Mouse (Mus musculus) midbrain, embryonic 11.5 days (tissue): ENCODE data around the gene Atg101. TPM values are rescaled to one million over a fixed set of nuclear protein-coding genes. Genes with fewer than 3 reads are reported as not detected.
"Not testable (repeated sequence)": the region's sequence is repeated elsewhere in the genome, so short reads cannot be mapped to it uniquely, and the experiment has no call there.

Experiments
- ATAC-seq: fragments of 200-750 bp; cut with Nextera tagmentation; 2 replicates; pipeline ENCODE4 v1.8.0; 2017; ENCODE audit warnings: moderate TSS enrichment, moderate library complexity; ENCODE audit not compliant: low FRiP score
- DNase-seq: peaks from one replicate; pipeline ENCODE4 v3.0.0; 2015; ENCODE audit warnings: low spot score; ENCODE audit errors: missing footprints
- H3K27ac ChIP-seq: fragments of 300-500 bp; sonication (generic); 2 replicates; pipeline ENCODE4 v1.5.1; 2014; ENCODE audit warnings: low read depth, low read length
- H3K27me3 ChIP-seq: fragments of 300-500 bp; sonication (generic); 2 replicates; pipeline ENCODE4 v1.6.1; 2014; ENCODE audit warnings: mild to moderate bottlenecking, low read length, moderate library complexity, mixed read lengths; ENCODE audit not compliant: control insufficient read depth, insufficient read depth
- H3K36me3 ChIP-seq: fragments of 300-500 bp; sonication (generic); 2 replicates; pipeline ENCODE4 v1.6.1; 2014; ENCODE audit warnings: mild to moderate bottlenecking, low read length, moderate library complexity, mixed read lengths; ENCODE audit not compliant: control insufficient read depth, insufficient read depth
- H3K4me1 ChIP-seq: fragments of 300-500 bp; sonication (generic); 2 replicates; pipeline ENCODE4 v1.6.1; 2014; ENCODE audit warnings: low read length; ENCODE audit not compliant: control insufficient read depth, insufficient read depth
- H3K4me2 ChIP-seq: fragments of 300-500 bp; sonication (generic); 2 replicates; pipeline ENCODE4 v1.6.1; 2014; ENCODE audit warnings: mild to moderate bottlenecking, moderate library complexity
- H3K4me3 ChIP-seq: fragments of 300-500 bp; sonication (generic); 2 replicates; pipeline ENCODE4 v1.5.1; 2014; ENCODE audit warnings: low read depth, low read length
- H3K9ac ChIP-seq: fragments of 300-500 bp; sonication (generic); 2 replicates; pipeline ENCODE4 v1.6.1; 2014; ENCODE audit warnings: low read length
- H3K9me3 ChIP-seq: fragments of 300-500 bp; sonication (generic); 2 replicates; pipeline ENCODE4 v1.6.1; 2016; ENCODE audit warnings: low read length; ENCODE audit not compliant: control insufficient read depth
- WGBS: fragments of 180-500 bp; shearing (Covaris S2); extraction: QIAGEN DNeasy Blood & Tissue Kit; methylation state at CpG from one replicate; pipeline ENCODE4 v1.1.7; 2014; 5-methylcytosine and 5-hydroxymethylcytosine counted together
- polyA plus RNA-seq: library from polyadenylated mRNA; unstranded; fragments of >200 nt; fragmentation: Nextera tagmentation; extraction: Ambion mirVana; gene quantifications from 2 replicates; pipeline ENCODE4 v1.2.1, GENCODE M21; 2014

Atg101 gene
- polyA plus RNA-seq, 1 experiment from 2014 or later = 67.4 TPM

DNA sequence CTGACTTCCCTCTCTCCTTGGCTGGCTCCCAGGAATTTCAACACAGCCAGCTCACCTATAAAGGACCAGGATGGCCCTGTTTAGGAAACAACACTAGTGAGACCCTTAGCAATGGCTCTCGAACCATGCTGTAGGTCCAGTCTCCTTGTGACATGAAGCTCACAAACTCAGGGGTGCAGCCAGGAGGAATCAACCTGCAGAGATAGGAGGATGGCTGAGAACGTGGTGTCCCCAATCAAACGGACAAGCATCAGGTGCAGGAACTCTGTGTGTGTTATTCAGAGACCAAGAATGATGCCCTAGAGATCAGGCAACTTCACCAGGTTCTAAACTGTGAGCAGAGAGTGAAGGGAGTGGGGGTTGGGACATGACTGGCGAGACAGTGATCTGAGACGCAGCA lies 38.0 kb downstream of the Atg101 start:
- H3K27ac ChIP-seq = no peak overlapping the region
- H3K9ac ChIP-seq = no peak overlapping the region
- 82% methylated on average over 5 of the region's 5 CpGs for WGBS
- DNase-seq (peak; percentile 62), ATAC-seq (no peak)
- no peaks in the 10 kb centered on the region for H3K9me3 ChIP-seq
- H3K4me2 ChIP-seq = no peak overlapping the region
- no peaks in the 10 kb centered on the region for H3K27me3 ChIP-seq
- H3K4me3 ChIP-seq = no peak overlapping the region
- H3K36me3 ChIP-seq = no peaks in the 10 kb centered on the region
- no peaks in the 10 kb centered on the region for H3K4me1 ChIP-seq

DNA sequence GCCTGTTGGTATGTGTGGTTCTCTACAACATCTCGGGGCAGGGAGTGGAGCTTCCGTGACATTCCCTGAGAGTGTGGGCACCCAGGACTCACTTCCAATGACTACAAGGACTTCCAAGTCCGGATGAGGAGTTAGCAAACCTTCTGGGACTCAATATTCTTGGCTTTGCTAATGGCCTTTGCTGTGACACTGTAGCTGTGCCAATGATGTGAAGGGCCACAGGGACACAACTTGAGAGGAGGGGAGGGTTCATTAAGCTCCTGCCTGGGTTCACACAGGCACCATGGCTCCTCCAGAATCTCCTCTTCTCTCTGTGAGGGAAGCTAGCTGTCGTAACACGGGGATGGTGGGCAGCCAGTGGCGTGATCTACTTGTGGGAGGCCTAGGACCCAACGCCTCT lies 38.6 kb downstream of the Atg101 start:
- Histone ChIP-seq H3K27ac (no peak overlapping the region), H3K4me2 (no peak overlapping the region), H3K4me3 (no peak overlapping the region), H3K9me3 (no peaks in the 10 kb centered on the region), H3K4me1 (no peaks in the 10 kb centered on the region), H3K27me3 (no peaks in the 10 kb centered on the region), H3K36me3 (no peaks in the 10 kb centered on the region), H3K9ac (no peak overlapping the region)
- WGBS = 84% methylated on average over 7 of the region's 7 CpGs
- DNase-seq (no peak), ATAC-seq (no peak)

DNA sequence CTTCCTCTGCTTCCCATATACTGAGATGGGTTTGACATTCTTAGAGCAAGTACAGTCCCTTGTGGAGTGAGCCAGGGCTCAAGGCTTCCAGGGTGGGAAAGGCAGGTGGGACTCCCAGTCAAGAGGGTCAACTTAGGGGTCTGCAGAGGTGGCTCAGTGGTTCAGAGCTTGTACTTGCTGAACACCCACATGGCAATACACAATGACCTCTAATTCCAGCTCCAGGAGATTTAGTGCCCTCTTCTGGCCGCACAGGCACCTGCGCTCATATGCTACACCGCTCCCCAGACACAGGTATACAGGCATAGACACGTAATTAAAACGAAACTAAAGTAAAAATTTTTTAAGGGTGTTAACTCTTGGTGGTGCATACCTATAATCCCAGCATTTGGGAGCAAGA lies 39.4 kb downstream of the Atg101 start:
- no peaks in the 10 kb centered on the region for H3K4me1 ChIP-seq
- no peak overlapping the region for H3K4me3 ChIP-seq
- H3K9ac ChIP-seq = no peak overlapping the region
- H3K9me3 ChIP-seq = no peaks in the 10 kb centered on the region
- H3K27ac ChIP-seq = no peak overlapping the region
- WGBS = 92% methylated on average over 5 of the region's 5 CpGs
- ATAC-seq (no peak), DNase-seq (peak; percentile 74)
- no peak overlapping the region for H3K4me2 ChIP-seq
- no peaks in the 10 kb centered on the region for H3K27me3 ChIP-seq
- no peaks in the 10 kb centered on the region for H3K36me3 ChIP-seq

DNA sequence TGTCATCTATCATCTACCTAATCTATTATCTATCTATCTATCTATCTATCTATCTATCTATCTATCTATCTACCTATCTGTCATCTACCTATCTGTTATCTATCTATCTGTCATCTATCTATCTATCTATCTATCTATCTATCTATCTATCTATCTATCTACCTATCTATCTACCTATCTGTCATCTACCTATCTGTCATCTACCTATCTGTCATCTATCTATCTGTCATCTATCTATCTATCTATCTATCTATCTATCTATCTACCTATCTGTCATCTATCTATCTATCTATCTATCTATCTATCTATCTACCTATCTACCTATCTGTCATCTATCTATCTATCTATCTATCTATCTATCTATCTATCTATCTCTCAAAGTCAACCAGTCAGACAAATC lies 40.3 kb downstream of the Atg101 start:
- not testable (repeated sequence) for H3K27me3 ChIP-seq, DNase-seq, H3K4me1 ChIP-seq, H3K9ac ChIP-seq, H3K4me3 ChIP-seq, H3K27ac ChIP-seq, H3K36me3 ChIP-seq, ATAC-seq, H3K9me3 ChIP-seq, H3K4me2 ChIP-seq

DNA sequence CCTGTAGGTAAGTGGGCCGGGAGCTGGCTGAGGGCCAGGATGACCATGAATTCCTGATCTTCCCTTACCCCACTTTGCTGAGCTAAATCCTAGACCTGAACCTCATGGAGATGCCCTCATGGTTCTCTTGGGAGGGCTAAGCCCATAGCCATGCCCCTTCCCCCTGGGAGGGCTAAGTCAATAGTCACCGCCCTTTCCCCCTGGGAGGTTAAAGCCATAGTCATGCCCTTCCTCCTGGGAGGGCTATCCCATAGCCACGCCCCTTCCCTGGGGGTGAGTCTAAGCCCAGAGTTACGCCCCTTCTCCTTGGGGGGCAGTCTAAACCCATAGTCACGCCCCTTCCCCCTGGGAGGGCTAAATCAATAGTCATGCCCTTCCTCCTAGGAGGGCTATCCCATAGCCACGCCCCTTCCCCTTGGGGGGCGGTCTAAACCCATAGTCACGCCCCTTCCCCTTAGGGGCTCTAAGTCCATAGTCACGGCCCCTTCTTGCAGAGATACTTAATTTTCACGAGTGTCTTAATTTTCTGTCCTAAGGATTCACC lies 42.0 kb downstream of the Atg101 start:
- H3K4me2 ChIP-seq = no peak overlapping the region
- ATAC-seq (no peak), DNase-seq (no peak)
- H3K4me3 ChIP-seq = no peak overlapping the region
- no peak overlapping the region for H3K9ac ChIP-seq
- H3K27ac ChIP-seq = no peak overlapping the region
- no peaks in the 10 kb centered on the region for H3K9me3 ChIP-seq
- H3K27me3 ChIP-seq = no peaks in the 10 kb centered on the region
- no peaks in the 10 kb centered on the region for H3K4me1 ChIP-seq
- H3K36me3 ChIP-seq = no peaks in the 10 kb centered on the region
- 37% methylated on average over 10 of the region's 10 CpGs for WGBS

DNA sequence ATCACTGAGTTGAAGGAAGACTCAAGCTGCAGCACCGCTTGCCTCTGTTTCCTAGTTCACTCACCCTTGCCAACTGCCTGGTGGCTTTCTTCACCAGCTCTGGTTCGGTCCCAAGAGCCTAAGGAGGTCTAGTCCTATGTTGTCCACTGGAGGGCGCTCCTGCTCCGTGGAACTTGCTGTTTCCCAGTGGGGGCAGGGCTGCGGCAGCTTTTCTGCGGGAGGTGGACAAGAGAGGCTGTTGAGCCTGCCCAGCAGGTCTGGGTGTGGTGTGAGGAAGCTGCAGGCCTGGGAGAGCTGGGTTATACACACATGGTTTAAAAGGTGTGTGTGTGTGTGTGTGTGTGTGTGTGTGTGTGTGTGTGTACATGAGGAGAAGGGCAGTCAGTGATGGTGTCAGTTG lies 43.2 kb downstream of the Atg101 start:
- ATAC-seq (no peak; the same call in 1 of the 2 replicates), DNase-seq (peak; percentile 94)
- no peak overlapping the region for H3K4me3 ChIP-seq
- no peaks in the 10 kb centered on the region for H3K36me3 ChIP-seq
- H3K27ac ChIP-seq = no peak overlapping the region
- WGBS = 4% methylated on average over 6 of the region's 6 CpGs
- H3K4me1 ChIP-seq = no peaks in the 10 kb centered on the region
- no peak overlapping the region for H3K9ac ChIP-seq
- no peaks in the 10 kb centered on the region for H3K9me3 ChIP-seq
- no peaks in the 10 kb centered on the region for H3K27me3 ChIP-seq
- H3K4me2 ChIP-seq = no peak overlapping the region

DNA sequence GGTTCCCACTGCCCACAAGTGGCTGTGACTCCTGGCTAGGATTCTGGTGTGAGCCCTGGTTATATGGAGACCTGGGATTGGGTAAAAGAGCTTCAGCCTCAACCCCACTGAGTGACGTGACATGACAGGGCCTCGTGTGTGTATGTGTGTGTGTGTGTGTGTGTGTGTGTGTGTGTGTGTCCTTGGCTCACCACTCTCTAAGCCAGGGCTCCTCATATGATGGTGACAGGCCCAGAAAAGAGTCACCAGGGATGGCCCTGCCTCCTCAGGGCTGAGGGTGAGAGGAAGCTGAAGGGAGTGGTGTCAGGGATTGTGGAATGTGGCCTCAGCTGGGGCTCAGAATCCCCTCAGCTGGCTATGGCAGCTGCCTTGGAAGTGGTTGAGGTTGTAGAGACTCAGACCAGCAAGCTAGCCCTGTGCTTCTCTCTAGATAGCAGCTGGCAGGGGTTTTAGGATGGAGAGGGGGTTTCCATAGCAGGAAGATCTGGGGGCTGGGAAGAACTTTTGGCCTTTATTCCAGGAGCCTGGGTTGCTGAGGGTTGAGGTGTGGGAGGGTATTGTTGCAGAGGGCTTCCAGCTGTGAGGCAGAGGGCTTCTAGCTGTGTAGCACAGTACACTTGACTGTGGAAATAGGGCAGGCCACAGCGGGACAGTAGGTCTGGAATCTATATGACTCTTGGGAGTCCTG lies 44.9 kb downstream of the Atg101 start:
- H3K27ac ChIP-seq = no peak overlapping the region
- no peak overlapping the region for H3K9ac ChIP-seq
- WGBS = 64% methylated on average over 3 of the region's 3 CpGs
- ATAC-seq = no peak
- no peaks in the 10 kb centered on the region for H3K9me3 ChIP-seq
- DNase-seq = peak; percentile 75
- no peak overlapping the region for H3K4me2 ChIP-seq
- no peaks in the 10 kb centered on the region for H3K27me3 ChIP-seq
- H3K4me3 ChIP-seq = no peak overlapping the region
- H3K36me3 ChIP-seq = no peaks in the 10 kb centered on the region
- H3K4me1 ChIP-seq = no peaks in the 10 kb centered on the region

DNA sequence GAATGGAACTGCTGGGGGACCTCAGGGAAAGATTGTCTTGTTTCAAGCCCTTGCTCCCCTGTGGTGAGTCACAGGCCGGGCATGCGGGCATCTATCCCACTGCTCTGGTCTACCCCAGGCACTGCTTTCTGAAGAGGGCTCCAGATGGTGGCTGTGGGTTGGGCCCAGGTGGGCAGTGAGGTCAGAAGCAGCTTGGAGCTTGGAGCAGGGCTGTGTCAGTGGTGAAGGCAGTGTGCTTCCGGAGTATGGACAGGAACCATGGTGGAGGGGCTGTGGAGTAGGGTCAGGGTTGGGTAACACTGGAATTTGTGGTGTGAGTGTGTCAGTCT lies 45.5 kb downstream of the Atg101 start:
- H3K4me1 ChIP-seq = no peaks in the 10 kb centered on the region
- ATAC-seq (no peak), DNase-seq (peak; percentile 73)
- H3K27ac ChIP-seq = no peak overlapping the region
- no peak overlapping the region for H3K9ac ChIP-seq
- H3K4me3 ChIP-seq = no peak overlapping the region
- H3K36me3 ChIP-seq = no peaks in the 10 kb centered on the region
- no peak overlapping the region for H3K4me2 ChIP-seq
- no peaks in the 10 kb centered on the region for H3K9me3 ChIP-seq
- WGBS = 67% methylated on average over 3 of the region's 3 CpGs
- H3K27me3 ChIP-seq = no peaks in the 10 kb centered on the region

DNA sequence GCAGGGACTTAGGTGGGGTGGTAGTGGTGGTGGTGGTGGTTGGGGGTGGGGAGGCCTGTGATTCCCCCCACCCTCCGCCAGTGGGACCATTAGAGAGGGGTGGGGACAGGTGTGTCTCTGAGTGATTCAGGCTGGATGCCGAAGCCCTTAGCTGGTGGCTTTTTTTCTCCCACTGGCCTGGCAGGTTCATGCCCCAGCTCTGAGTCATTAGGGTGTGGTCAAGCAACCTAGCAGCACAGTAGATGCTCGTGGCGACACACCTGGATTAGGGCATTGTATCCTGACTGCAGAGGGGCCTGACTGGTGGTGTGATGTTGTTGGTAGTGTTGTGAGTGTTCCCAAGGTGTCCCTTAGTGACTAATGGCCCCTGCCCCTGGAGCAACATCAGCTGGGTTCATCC lies 47.0 kb downstream of the Atg101 start:
- no peak overlapping the region for H3K4me2 ChIP-seq
- no peak overlapping the region for H3K9ac ChIP-seq
- no peak overlapping the region for H3K4me3 ChIP-seq
- no peaks in the 10 kb centered on the region for H3K36me3 ChIP-seq
- DNase-seq (peak; percentile 31), ATAC-seq (no peak)
- H3K9me3 ChIP-seq = no peaks in the 10 kb centered on the region
- WGBS = 77% methylated on average over 4 of the region's 4 CpGs
- H3K27ac ChIP-seq = no peak overlapping the region
- H3K27me3 ChIP-seq = no peaks in the 10 kb centered on the region
- no peaks in the 10 kb centered on the region for H3K4me1 ChIP-seq
